Mouse (Mus musculus) myocyte (in vitro differentiated cells): Measurements from ENCODE around the gene Dpp6. TPM values are rescaled to one million over a fixed set of nuclear protein-coding genes. Genes with fewer than 3 reads are reported as not detected.

Source experiments
- H3K27me3 ChIP-seq: one replicate; pipeline ENCODE4 v1.6.1; 2011; ENCODE audit not compliant: control insufficient read depth, insufficient read depth, insufficient read length
- H3K36me3 ChIP-seq: one replicate; pipeline ENCODE4 v1.6.1; 2011; ENCODE audit not compliant: control insufficient read depth, insufficient read depth
- H3K4me2 ChIP-seq: one replicate; pipeline ENCODE4 v1.6.1; 2011; ENCODE audit warnings: low read depth, control low read depth
- H3K4me3 ChIP-seq: one replicate; pipeline ENCODE4 v1.5.1; 2011; ENCODE audit warnings: mild to moderate bottlenecking, control low read depth, moderate library complexity
- H3K79me2 ChIP-seq: one replicate; pipeline ENCODE4 v1.6.1; 2011; ENCODE audit not compliant: control insufficient read depth, insufficient read depth
- H3ac ChIP-seq: one replicate; pipeline ENCODE4 v1.6.1; 2011; ENCODE audit not compliant: control insufficient read depth, insufficient read length
- CEBPB ChIP-seq: IDR thresholded peaks from 2 replicates; pipeline ENCODE4 v1.6.1; 2011; ENCODE audit warnings: mild to moderate bottlenecking, moderate library complexity; ENCODE audit not compliant: poor library complexity, insufficient read depth, severe bottlenecking
- E2F4 ChIP-seq: IDR thresholded peaks from one replicate; pipeline ENCODE4 v1.6.1; 2011; ENCODE audit warnings: mild to moderate bottlenecking, control low read depth, moderate library complexity; ENCODE audit not compliant: insufficient read depth
- MAX ChIP-seq: IDR thresholded peaks from one replicate; pipeline ENCODE4 v1.6.1; 2011; ENCODE audit warnings: low read depth, mild to moderate bottlenecking, control low read depth
- MYOD1 ChIP-seq, 3 experiments: IDR thresholded peaks; one replicate each; pipeline ENCODE4 v1.6.1; 2011; ENCODE audit warnings: control low read depth in 2 of 3, low read depth in 2 of 3, mild to moderate bottlenecking in 2 of 3, moderate library complexity in 1 of 3; ENCODE audit not compliant: insufficient read length in 2 of 3, control insufficient read depth in 1 of 3
- MYOG ChIP-seq, 3 experiments: IDR thresholded peaks; one replicate each; pipeline ENCODE4 v1.6.1; 2011; ENCODE audit warnings: control low read depth in 2 of 3, low read depth in 2 of 3, mild to moderate bottlenecking in 2 of 3; ENCODE audit not compliant: insufficient read length in 2 of 3, control insufficient read depth in 1 of 3, insufficient read depth in 1 of 3
- POLR2A ChIP-seq: IDR thresholded peaks from one replicate; pipeline ENCODE4 v1.6.1; 2011; ENCODE audit warnings: low read depth, mild to moderate bottlenecking, control low read depth, moderate library complexity; ENCODE audit not compliant: insufficient read length
- POLR2AphosphoS2 ChIP-seq: IDR thresholded peaks from one replicate; pipeline ENCODE4 v1.6.1; 2011; ENCODE audit warnings: low read depth, control low read depth; ENCODE audit not compliant: insufficient read length
- REST ChIP-seq: IDR thresholded peaks from one replicate; pipeline ENCODE4 v1.6.1; 2011; ENCODE audit warnings: mild to moderate bottlenecking, control low read depth, moderate library complexity; ENCODE audit not compliant: insufficient read depth, insufficient read length
- SRF ChIP-seq: IDR thresholded peaks from one replicate; pipeline ENCODE4 v1.6.1; 2011; ENCODE audit warnings: low read depth; ENCODE audit not compliant: control insufficient read depth, insufficient read length
- TCF12 ChIP-seq: IDR thresholded peaks from one replicate; pipeline ENCODE4 v1.6.1; 2011; ENCODE audit warnings: mild to moderate bottlenecking, control low read depth; ENCODE audit not compliant: poor library complexity, insufficient read depth, severe bottlenecking
- TCF3 ChIP-seq: IDR thresholded peaks from one replicate; pipeline ENCODE4 v1.6.1; 2011; ENCODE audit warnings: low read depth, control low read depth; ENCODE audit not compliant: insufficient read length
- USF1 ChIP-seq: IDR thresholded peaks from one replicate; pipeline ENCODE4 v1.6.1; 2011; ENCODE audit warnings: low read depth, mild to moderate bottlenecking, control low read depth, moderate library complexity
- polyA plus RNA-seq: library from polyadenylated mRNA; unstranded; fragments of >200 nt; fragmentation: generic; extraction: Trizol; gene quantifications from one replicate; pipeline ENCODE4 v1.2.1, GENCODE M21; 2012; ENCODE audit warnings: missing spikeins

The Dpp6 gene
- polyA plus RNA-seq, 1 experiment: 0.06 TPM

DNA sequence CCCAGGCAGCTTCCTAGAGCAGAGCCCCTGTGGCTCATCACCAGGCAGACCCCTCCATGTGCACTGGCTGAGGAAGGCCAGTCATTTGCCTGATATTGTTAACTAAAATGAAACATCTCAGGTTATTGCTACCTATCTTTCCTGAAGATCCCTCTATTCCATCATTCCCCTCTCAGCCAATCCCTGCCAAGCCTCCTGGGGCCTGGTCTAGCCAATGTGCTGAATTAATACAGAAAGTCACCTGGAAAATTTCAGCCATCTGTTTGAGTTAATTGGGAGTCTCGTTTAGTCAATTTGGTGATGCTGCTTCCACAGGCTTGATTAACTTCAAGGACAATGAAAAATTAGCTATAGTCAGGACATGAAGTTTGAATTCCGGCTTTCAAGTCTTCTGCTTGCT, 818.9 kb downstream of the Dpp6 start:
- TF ChIP-seq MAX (no peak), MYOG (IDR thresholded peaks at IDR 0.05; ENCODE audit: control insufficient read depth in 1 of 3, insufficient read depth in 1 of 3, insufficient read length in 2 of 3, low read depth in 2 of 3) (no peak)
- Histone ChIP-seq H3K79me2 (no peaks in the 10 kb centered on the region), H3K4me3 (no peak overlapping the region), H3K36me3 (no peaks in the 10 kb centered on the region), H3K27me3 (no peaks in the 10 kb centered on the region), H3ac (no peak overlapping the region), H3K4me2 (no peak overlapping the region)

DNA sequence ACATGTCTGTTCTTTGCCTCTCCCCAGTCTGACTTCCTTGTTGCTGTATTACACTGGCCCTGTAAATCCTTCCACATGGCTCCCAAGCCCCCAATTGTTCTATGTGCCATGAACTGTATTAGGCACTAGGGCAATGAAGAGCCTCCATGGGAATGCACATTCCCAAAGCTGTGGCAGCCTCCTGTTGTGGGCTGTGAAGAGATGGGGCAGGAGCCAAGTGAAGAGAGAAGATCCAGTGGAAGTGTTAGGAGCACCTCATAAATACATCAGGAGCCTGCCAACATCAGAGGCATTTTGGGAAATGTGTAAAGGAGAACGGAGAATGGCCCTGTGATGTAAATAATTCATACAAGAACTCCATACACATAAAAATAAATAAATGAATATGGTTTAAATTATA, 824.9 kb downstream of the Dpp6 start:
- no peaks in the 10 kb centered on the region for H3K79me2 ChIP-seq
- no peak overlapping the region for H3K4me2 ChIP-seq
- TF ChIP-seq POLR2AphosphoS2 (no peak), USF1 (no peak), CEBPB (no peak), POLR2A (no peak), REST (no peak), MYOD1 (IDR thresholded peaks at IDR 0.05; ENCODE audit: control insufficient read depth in 1 of 3, insufficient read length in 2 of 3, low read depth in 2 of 3) (no peak), MYOG (IDR thresholded peaks at IDR 0.05; ENCODE audit: control insufficient read depth in 1 of 3, insufficient read depth in 1 of 3, insufficient read length in 2 of 3, low read depth in 2 of 3) (no peak), MAX (no peak), SRF (no peak), TCF12 (no peak), TCF3 (no peak), E2F4 (no peak)
- no peak overlapping the region for H3K4me3 ChIP-seq
- H3ac ChIP-seq: no peak overlapping the region
- no peaks in the 10 kb centered on the region for H3K36me3 ChIP-seq
- H3K27me3 ChIP-seq: no peaks in the 10 kb centered on the region

DNA sequence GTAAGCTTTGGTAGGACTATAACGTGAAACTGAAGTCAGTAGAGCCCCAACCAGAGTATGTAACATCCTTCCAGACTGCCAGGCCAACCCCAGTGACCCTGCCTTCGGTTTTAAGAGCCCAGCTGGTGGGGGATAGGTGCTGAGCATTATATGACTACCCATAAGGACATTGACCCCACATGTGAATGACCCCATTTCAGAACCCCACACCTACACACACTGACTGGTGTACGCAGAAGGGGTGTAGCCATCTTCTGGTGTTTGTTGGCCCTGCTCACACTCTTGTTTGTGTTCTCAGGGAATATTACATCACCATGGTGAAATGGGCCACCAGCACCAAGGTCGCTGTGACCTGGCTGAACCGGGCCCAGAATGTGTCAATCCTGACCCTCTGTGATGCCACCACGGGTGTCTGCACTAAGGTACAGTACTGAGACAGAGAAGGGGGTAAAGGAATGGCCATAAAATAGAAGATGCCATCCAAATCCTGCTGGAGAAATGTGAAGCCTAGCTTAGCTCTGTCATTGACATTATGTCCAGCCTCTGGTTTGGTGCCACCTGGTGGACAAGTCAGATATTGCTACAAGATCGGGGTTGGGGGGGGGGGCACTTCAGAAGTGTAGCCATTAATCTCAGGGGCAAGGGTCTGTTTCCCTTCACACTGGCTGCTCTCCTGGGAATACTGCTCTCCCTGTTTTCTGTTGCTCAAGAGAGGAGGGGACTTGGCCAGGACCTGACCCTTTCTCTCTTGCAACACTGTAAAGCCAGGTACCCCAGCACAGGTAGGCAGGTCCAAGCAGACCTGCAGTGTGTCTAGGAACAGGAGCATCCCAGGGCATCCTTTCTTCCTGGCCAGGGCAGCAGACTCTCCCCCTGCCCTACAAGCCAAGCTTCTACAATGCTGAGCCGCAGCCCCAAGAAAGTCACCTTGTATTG, 835.1 kb downstream of the Dpp6 start:
- Histone ChIP-seq H3K36me3 (no peaks in the 10 kb centered on the region), H3K27me3 (no peaks in the 10 kb centered on the region), H3K79me2 (no peaks in the 10 kb centered on the region), H3K4me3 (no peak overlapping the region), H3K4me2 (no peak overlapping the region), H3ac (no peak overlapping the region)
- TF ChIP-seq POLR2A (no peak), MYOD1 (IDR thresholded peaks at IDR 0.05; ENCODE audit: control insufficient read depth in 1 of 3, insufficient read length in 2 of 3, low read depth in 2 of 3) (no peak), TCF3 (no peak), POLR2AphosphoS2 (no peak), REST (no peak), TCF12 (no peak), SRF (no peak), MYOG (IDR thresholded peaks at IDR 0.05; ENCODE audit: control insufficient read depth in 1 of 3, insufficient read depth in 1 of 3, insufficient read length in 2 of 3, low read depth in 2 of 3) (no peak), CEBPB (no peak), MAX (no peak), USF1 (no peak), E2F4 (no peak)

DNA sequence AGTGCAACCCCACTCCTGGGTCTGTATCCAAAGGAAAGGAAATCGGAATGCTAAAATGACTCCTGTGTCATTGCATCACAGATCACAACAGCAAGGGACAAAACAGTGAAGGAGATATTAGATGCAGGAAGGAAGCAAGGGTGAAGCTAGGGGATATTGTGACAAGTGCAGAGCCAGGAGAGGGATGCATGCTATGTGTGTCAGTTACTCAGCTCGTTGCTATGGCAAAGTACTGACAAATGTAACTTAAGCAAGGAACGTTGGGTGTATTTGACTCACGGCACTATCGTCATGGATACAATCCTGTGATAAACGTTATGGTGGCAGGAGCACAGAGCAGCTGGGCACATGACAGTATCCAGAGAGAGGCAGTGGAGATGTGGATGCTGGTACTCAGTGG, 839.1 kb downstream of the Dpp6 start:
- TF ChIP-seq POLR2AphosphoS2 (no peak), MAX (no peak), POLR2A (no peak), TCF3 (no peak), TCF12 (no peak), MYOD1 (IDR thresholded peaks at IDR 0.05; ENCODE audit: control insufficient read depth in 1 of 3, insufficient read length in 2 of 3, low read depth in 2 of 3) (no peak), MYOG (IDR thresholded peaks at IDR 0.05; ENCODE audit: control insufficient read depth in 1 of 3, insufficient read depth in 1 of 3, insufficient read length in 2 of 3, low read depth in 2 of 3) (no peak), E2F4 (no peak), CEBPB (no peak), USF1 (no peak)
- Histone ChIP-seq H3K36me3 (no peaks in the 10 kb centered on the region), H3ac (no peak overlapping the region), H3K4me3 (no peak overlapping the region), H3K27me3 (no peaks in the 10 kb centered on the region), H3K4me2 (no peak overlapping the region), H3K79me2 (no peaks in the 10 kb centered on the region)

DNA sequence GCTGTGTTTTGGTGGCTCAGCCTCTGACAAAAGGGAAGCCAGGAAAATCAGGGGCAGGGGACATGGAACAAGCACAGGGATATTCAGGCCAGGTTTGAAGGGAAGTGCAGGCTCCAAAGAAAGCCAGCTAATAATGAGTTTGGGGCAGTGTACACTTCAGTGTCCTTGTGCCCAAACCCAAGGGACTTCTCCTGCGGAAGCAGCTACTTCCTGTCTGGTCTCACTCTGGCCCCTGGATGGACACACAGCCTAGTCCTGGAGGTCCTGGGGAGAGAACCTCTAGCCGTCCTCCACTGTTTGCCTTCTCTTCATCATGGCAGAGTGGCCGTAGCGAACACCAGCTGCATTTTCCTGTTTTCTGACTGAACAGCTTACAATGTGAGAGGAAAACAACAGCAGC, 840.7 kb downstream of the Dpp6 start:
- no peaks in the 10 kb centered on the region for H3K36me3 ChIP-seq
- no peak overlapping the region for H3ac ChIP-seq
- no peaks in the 10 kb centered on the region for H3K27me3 ChIP-seq
- H3K79me2 ChIP-seq: no peaks in the 10 kb centered on the region
- no peak overlapping the region for H3K4me3 ChIP-seq
- H3K4me2 ChIP-seq: no peak overlapping the region
- no peak for TF ChIP-seq TCF3
- TF ChIP-seq MAX: no peak
- no peak for TF ChIP-seq POLR2AphosphoS2
- no peak for TF ChIP-seq MYOG (IDR thresholded peaks at IDR 0.05; ENCODE audit: control insufficient read depth in 1 of 3, insufficient read depth in 1 of 3, insufficient read length in 2 of 3, low read depth in 2 of 3)
- TF ChIP-seq USF1: no peak
- TF ChIP-seq REST: no peak
- TF ChIP-seq SRF: no peak
- TF ChIP-seq CEBPB: no peak
- no peak for TF ChIP-seq TCF12
- TF ChIP-seq MYOD1 (IDR thresholded peaks at IDR 0.05; ENCODE audit: control insufficient read depth in 1 of 3, insufficient read length in 2 of 3, low read depth in 2 of 3): no peak
- TF ChIP-seq POLR2A: no peak
